Mouse (Mus musculus): ENCODE results near the gene Fa2h. TPM values are rescaled to one million over a fixed set of nuclear protein-coding genes. Genes with fewer than 3 reads are reported as not detected.
"Not testable (repeated sequence)": the region's sequence is repeated elsewhere in the genome, so short reads cannot be mapped to it uniquely, and the experiment has no call there.

Fa2h gene
- total RNA-seq, 2 experiments from 2014 or later, result 0.21 TPM; not detected in 1

- DNase-seq, result no peak
Measured at GRCm38 (mm10) chr8:111358905-111359304, 34.7 kb downstream of the Fa2h start.

DNA sequence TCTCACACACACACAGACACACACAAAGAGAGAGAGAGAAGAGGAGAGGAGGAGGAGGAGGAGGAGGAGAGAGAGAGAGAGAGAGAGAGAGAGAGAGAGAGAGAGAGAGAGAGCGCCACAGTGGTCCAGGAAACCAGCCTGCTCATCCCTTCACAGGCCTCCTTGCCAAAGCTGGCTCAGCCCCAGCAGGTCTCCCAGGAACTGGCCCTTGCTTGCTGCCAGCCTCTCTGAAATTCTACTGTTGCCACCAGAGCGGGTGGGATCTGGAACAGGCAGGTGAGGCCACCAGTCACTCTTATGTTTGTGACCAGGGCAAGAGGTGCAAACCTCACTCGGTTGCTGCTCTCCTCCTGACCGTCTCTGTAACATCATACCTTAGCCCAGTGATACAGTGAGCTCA, 36.2 kb downstream of the Fa2h start:
- no peak for DNase-seq

DNA sequence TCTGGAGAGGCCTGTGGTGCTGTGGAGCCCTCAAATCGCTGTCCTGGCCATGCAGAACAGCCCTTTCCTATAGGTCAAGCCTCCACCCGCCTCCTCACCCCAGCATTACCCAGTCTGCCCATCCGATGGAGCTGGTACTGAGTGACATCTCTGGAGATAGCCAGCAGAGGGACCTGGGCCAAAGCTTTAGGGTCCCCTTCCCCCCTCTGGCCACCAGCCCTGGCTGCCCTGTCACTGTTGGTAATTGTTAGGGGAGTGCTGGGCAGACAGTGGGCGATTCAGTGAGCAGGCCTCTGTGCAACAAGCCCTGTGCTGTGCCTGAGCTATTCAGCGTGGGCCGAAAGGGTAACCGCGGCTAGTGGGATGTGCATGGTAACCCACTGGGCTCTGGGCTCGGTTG, 40.1 kb downstream of the Fa2h start:
- DNase-seq, result no peak

DNA sequence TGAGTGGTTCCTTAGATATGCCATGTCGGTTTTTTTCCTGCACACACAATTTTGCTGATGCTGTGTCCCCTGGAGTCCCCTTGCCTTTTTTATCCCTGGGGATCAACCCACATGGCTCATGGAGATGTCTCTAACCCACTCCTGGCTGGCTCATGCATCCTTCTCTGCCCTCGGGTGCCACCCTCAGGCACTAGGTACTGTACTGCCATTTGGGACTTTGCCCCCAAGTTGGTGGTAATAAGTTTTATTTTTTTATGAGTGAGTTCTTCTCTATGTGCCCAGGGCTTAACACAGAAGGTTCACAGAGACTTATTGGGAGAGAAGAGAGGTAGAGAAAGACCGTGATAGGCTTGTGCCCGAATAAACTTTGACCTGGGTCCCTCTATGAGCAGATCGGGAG, 41.3 kb downstream of the Fa2h start:
- DNase-seq, result no peak

GRCm38 (mm10) chr8:111350577-111350976, 43.0 kb downstream of the Fa2h start:
- DNase-seq, result no peak

- DNase-seq, result peak; percentile 82 to 90
Measured at GRCm38 (mm10) chr8:111343225-111343624, 50.4 kb downstream of the Fa2h start.

GRCm38 (mm10) chr8:111340186-111340585, 53.4 kb downstream of the Fa2h start:
- no peak for DNase-seq

- peak in 1 of 2 experiments; percentile 38 for DNase-seq
Measured at GRCm38 (mm10) chr8:111338370-111339208, 55.0 kb downstream of the Fa2h start.

DNA sequence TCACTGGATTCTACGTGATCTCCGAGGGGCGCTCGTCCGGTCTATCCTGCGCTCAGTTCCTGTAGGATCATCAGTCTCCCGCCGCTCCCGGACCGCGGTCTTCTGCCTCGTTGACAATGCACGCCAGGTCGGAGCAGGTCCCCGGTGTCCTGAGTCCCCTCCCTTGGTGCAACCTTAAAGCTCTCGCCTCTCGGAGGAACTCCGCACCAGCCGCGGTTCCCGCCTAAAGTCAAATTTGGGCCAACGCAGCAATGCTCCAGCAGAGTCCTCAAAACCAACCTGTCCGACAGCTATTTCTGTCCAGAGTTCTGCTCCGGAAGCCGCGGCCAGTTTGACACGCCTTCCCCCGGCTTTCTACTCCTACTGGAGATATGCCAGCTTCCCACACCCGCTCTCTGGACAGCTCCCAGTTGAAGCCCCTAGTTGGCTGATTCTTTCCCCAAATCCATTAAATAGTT, 55.7 kb downstream of the Fa2h start, which contains the start of gene Mlkl:
Gene Mlkl (minus strand): TSS at position 288 of the 458 bp plus-strand sequence.
- peak; percentile 73 to 76 for DNase-seq

GRCm38 (mm10) chr8:111337311-111337889, 56.2 kb downstream of the Fa2h start:
- DNase-seq, result peak in 1 of 2 experiments; percentile 66

GRCm38 (mm10) chr8:111336692-111337091, 56.9 kb downstream of the Fa2h start:
- no peak for DNase-seq

- DNase-seq, result no peak
Measured at GRCm38 (mm10) chr8:111325222-111325790, 68.3 kb downstream of the Fa2h start.

DNA sequence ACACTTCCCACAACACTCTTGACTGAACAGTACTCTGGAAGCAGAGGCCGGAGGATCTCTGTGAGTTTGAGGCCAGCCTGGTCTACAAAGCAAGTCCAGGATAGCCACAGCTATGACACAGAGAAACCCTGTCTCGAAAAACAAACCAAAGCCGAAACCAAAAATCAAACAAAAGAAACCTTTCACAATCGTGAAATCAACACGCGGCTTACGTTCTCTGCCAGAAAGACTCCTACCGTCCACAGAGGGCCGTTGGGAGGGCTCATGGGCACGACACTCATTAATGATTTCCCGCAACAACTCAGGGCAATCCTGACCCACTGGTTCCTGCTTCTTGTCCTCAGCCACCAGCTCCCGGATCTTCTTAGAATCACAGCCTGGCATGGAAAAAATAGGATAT, 78.9 kb downstream of the Fa2h start:
- DNase-seq, result no peak

DNA sequence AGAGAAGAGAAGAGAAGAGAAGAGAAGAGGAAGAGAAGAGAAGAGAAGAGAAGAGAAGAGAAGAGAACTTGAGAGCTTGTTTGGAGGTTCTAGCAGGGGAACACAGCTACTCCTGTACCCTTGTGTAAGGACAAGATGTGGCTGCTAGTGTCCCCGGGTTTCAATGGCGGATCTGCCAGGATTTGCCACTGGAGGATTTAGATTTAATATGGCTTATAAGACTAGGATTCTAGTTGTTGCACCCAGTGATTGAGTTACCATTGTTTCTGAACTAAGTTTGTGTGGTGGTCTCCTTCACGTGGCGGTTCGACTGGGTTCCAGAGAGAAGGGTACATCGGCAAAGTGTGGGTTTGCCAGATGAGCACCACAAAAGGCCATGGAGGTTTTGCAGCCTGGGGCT, 79.7 kb downstream of the Fa2h start:
- DNase-seq, result not testable (repeated sequence)

DNA sequence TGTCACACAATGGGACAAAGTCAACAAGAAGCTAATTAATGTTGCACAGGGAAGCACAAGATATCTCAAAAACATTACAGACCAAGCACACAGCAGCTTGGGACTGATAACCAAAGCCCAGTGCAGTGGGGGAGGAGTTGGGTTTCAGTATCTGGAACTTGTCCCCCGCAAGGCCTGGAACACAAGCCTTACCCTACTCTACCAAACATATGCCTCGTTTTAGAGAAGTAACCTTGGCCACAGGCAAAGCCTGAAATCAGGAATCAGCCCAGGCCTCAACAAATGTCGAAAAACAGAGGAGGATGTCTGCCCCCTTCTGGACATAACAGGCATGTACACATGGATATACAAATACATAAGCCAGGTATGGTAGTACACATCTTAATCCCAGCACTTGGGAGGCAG, 80.9 kb downstream of the Fa2h start:
- DNase-seq, result no peak

DNA sequence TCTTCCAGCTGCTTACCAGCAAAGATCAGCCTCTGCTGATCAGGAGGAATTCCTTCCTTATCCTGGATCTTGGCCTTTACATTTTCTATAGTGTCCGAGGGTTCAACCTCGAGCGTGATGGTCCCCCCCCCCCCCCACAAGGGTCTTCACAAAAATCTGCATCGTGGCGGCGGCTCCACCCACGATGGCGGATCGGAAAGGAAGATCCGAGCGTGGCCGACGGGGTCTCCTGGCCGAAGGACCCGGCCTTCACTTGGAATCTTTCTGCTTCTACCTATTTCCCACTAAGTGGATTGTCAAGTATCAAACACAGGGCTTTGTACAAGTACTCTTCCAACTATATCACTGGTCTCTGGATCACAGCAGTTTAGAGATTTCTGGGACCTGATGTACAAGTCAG, 83.6 kb downstream of the Fa2h start:
- DNase-seq, result not testable (repeated sequence)

DNA sequence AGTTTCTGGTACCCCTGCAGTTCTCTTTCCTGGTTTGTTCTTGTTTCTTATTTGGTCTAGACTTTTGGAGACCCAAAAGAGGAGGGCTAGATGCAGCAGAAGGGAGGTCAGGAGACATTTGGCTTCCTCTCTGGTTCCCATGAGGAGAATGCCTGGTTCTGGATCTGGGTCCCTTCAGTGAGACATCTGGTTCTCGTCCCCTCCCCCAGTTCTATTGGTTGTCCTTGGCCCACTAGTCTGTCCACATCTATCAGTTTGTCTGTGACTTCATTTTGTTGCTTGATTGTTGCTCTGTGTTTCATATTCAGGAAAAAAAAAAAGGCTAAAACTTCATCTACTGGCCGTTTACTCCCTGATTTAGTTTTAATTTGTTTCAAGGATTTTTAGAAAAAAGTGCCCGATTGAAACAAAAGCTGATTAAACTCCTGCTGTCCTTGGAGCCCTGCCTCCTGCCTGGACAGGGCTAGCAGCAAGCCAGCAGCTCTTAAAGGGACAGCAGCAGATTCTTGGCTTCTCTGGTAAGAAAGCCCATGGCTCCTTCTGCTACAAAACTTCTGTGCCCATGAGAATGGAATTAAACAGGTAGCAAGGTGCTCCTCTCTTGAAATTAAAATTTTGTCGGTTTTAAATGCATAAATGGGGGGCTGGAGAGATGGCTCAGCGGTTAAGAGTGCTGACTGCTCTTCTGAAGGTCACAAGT, 88.4 kb downstream of the Fa2h start:
- DNase-seq, result peak in 1 of 2 experiments; percentile 31

DNA sequence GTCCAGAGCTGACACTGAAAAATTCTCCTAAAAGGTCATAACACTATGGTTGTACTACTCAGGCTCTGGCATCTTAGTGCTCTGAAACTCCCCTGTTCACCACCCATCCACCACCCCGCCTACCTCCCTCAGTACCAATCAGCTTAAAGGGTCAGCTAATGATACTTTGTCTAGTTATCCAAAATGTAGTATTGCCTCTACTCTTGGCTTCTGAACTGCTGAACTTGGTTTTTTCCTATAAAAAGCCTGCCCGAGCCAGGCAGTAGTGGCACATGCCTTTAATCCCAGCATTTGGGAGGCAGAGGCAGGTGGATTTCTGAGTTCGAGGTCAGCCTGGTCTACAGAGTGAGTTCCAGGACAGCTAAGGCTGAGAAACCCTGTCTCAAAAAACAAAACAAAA, 89.3 kb downstream of the Fa2h start:
- DNase-seq, result no peak

DNA sequence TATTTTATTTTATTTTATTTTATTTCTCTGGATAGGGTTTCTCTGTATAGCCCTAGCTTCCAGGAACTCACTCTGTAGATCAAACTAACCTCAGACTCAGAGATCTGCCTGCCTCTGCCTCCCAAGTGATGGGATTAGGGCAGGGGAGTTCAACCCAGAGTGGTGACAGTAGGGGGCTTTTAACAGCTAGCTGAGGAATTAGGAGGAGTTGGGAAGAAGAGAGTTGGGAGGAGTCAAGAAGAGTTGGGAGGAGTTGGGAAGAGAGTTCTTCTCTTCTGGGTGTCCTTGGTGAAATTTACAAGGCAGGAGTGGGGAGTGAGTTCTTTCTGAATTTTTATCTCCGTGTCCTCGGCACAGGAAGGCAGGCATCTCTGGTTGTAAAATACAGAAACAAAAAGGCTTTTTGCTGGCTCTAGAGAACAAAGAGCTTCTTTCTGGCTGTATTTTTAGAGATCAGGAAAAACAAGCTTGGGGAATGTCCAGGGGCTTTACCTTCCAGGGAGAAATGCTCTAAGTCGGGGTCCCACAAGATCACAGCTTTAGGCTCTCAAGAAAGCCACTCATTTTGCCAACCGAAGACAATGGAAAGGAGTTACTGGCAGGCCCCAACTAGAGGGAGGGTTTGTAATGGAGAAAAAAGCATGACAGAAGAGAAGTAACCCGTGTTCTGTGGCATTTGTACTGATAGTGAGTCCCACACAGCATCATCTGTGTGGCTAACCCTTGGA, 90.4 kb downstream of the Fa2h start:
- DNase-seq, result not testable (repeated sequence)

GRCm38 (mm10) chr8:111300597-111301546, 92.8 kb downstream of the Fa2h start:
- peak in 1 of 2 experiments; percentile 25 for DNase-seq
